Mouse (Mus musculus): ENCODE results near the gene Gm49322. TPM values are rescaled to one million over a fixed set of nuclear protein-coding genes. Genes with fewer than 3 reads are reported as not detected.

The Gm49322 gene
- polyA plus RNA-seq, 1 experiment from 2014 or later = 1.7 TPM

GRCm38 (mm10) chr10:80665016-80665380 is 59.2 kb downstream of the Gm49322 start:
- no peak overlapping the region for H3K27ac ChIP-seq
- ATAC-seq (ENCODE audit: low FRiP score) (no peak), DNase-seq (ENCODE audit: low spot score) (no peak)

More at GRCm38 (mm10) chr10:80665016-80665380, 59.2 kb downstream of the Gm49322 start:
- H3K9ac ChIP-seq = peak overlapping the region; percentile 11; the same call in 1 of the 2 replicates
- H3K4me3 ChIP-seq (replicated peaks; ENCODE audit: low read length) = no peak overlapping the region
- no peaks in the 10 kb centered on the region for H3K9me3 ChIP-seq (ENCODE audit: control insufficient read depth, low read length)
- 25% methylated on average over 10 of the region's 10 CpGs for WGBS
- H3K4me1 ChIP-seq (replicated peaks; ENCODE audit: control insufficient read depth, insufficient read depth, low read length) = no peaks in the 10 kb centered on the region; the same call in 1 of the 2 replicates
- no peak overlapping the region for H3K4me2 ChIP-seq (replicated peaks)
- no peaks in the 10 kb centered on the region for H3K27me3 ChIP-seq (ENCODE audit: control insufficient read depth, insufficient read depth, low read length)
- H3K36me3 ChIP-seq (replicated peaks; ENCODE audit: control insufficient read depth, insufficient read depth) = peaks cover 48% of the 10 kb centered on the region

Small RNA genes within 50 kb of the gene (microRNA-seq; reads per million reads assigned to microRNA genes)
- 0.48 reads per million for gene Mir6912

Other genes with a start within 250 kb of the Gm49322 start
- 3.6 and 4.1 TPM in 2 replicates for gene Plk5, start 249.6 kb upstream of the Gm49322 start, polyA plus RNA-seq (2014; fragmentation: Nextera tagmentation; extraction: Ambion mirVana)
- 12.3 and 13.3 TPM in 2 replicates for gene Mex3d, start 218.4 kb upstream of the Gm49322 start, polyA plus RNA-seq (2014; fragmentation: Nextera tagmentation; extraction: Ambion mirVana)
- 152 and 161 TPM in 2 replicates for gene Mbd3, start 206.5 kb upstream of the Gm49322 start, polyA plus RNA-seq (2014; fragmentation: Nextera tagmentation; extraction: Ambion mirVana)
- gene Uqcr11, start 199.2 kb upstream of the Gm49322 start, polyA plus RNA-seq (2014; fragmentation: Nextera tagmentation; extraction: Ambion mirVana) = 675 and 804 TPM in 2 replicates
- gene Tcf3, start 172.4 kb upstream of the Gm49322 start, polyA plus RNA-seq (2014; fragmentation: Nextera tagmentation; extraction: Ambion mirVana) = 41.3 and 46.5 TPM in 2 replicates
- 1.5 and 2.3 TPM in 2 replicates for gene Onecut3, start 111.2 kb upstream of the Gm49322 start, polyA plus RNA-seq (2014; fragmentation: Nextera tagmentation; extraction: Ambion mirVana)
- 0.87 and 1.1 TPM in 2 replicates for gene Atp8b3, start 66.9 kb upstream of the Gm49322 start, polyA plus RNA-seq (2014; fragmentation: Nextera tagmentation; extraction: Ambion mirVana)
- gene Rexo1, start 44.5 kb upstream of the Gm49322 start, polyA plus RNA-seq (2014; fragmentation: Nextera tagmentation; extraction: Ambion mirVana) = 29.0 and 30.8 TPM in 2 replicates
- gene Klf16, start 28.7 kb upstream of the Gm49322 start, polyA plus RNA-seq (2014; fragmentation: Nextera tagmentation; extraction: Ambion mirVana) = 5.1 and 5.3 TPM in 2 replicates
- gene Abhd17a, start 15.7 kb upstream of the Gm49322 start, polyA plus RNA-seq (2014; fragmentation: Nextera tagmentation; extraction: Ambion mirVana) = 157 and 174 TPM in 2 replicates
- 63.1 and 64.5 TPM in 2 replicates for gene Scamp4, start 3.1 kb upstream of the Gm49322 start, polyA plus RNA-seq (2014; fragmentation: Nextera tagmentation; extraction: Ambion mirVana)
- 5.2 and 5.6 TPM in 2 replicates for gene Adat3, start 3.1 kb upstream of the Gm49322 start, polyA plus RNA-seq (2014; fragmentation: Nextera tagmentation; extraction: Ambion mirVana)
- 65.4 and 76.4 TPM in 2 replicates for gene Csnk1g2, start 16.8 kb downstream of the Gm49322 start, polyA plus RNA-seq (2014; fragmentation: Nextera tagmentation; extraction: Ambion mirVana)
- gene Btbd2, start 51.0 kb downstream of the Gm49322 start, polyA plus RNA-seq (2014; fragmentation: Nextera tagmentation; extraction: Ambion mirVana) = 83.2 and 83.7 TPM in 2 replicates
- gene Mknk2, start 72.1 kb downstream of the Gm49322 start, polyA plus RNA-seq (2014; fragmentation: Nextera tagmentation; extraction: Ambion mirVana) = 53.8 and 60.2 TPM in 2 replicates
- gene Mob3a, start 96.0 kb downstream of the Gm49322 start, polyA plus RNA-seq (2014; fragmentation: Nextera tagmentation; extraction: Ambion mirVana) = 45.3 and 47.1 TPM in 2 replicates
- gene Izumo4, start 96.2 kb downstream of the Gm49322 start, polyA plus RNA-seq (2014; fragmentation: Nextera tagmentation; extraction: Ambion mirVana) = 20.0 and 20.4 TPM in 2 replicates
- gene Ap3d1, start 136.2 kb downstream of the Gm49322 start, polyA plus RNA-seq (2014; fragmentation: Nextera tagmentation; extraction: Ambion mirVana) = 112 and 114 TPM in 2 replicates
- gene Dot1l, start 149.2 kb downstream of the Gm49322 start, polyA plus RNA-seq (2014; fragmentation: Nextera tagmentation; extraction: Ambion mirVana) = 22.4 and 23.8 TPM in 2 replicates
- gene Sf3a2, start 192.2 kb downstream of the Gm49322 start, polyA plus RNA-seq (2014; fragmentation: Nextera tagmentation; extraction: Ambion mirVana) = 55.6 and 62.9 TPM in 2 replicates
- gene Plekhj1, start 192.6 kb downstream of the Gm49322 start, polyA plus RNA-seq (2014; fragmentation: Nextera tagmentation; extraction: Ambion mirVana) = 117 and 123 TPM in 2 replicates
- gene Amh, start 199.2 kb downstream of the Gm49322 start, polyA plus RNA-seq (2014; fragmentation: Nextera tagmentation; extraction: Ambion mirVana) = 0.16 TPM in 1 of 2 replicates, not detected in the other
- 0.37 and 0.96 TPM in 2 replicates for gene Jsrp1, start 207.5 kb downstream of the Gm49322 start, polyA plus RNA-seq (2014; fragmentation: Nextera tagmentation; extraction: Ambion mirVana)
- 1,195 and 1,204 TPM in 2 replicates for gene Oaz1, start 220.6 kb downstream of the Gm49322 start, polyA plus RNA-seq (2014; fragmentation: Nextera tagmentation; extraction: Ambion mirVana)
- gene Lingo3, start 238.0 kb downstream of the Gm49322 start, polyA plus RNA-seq (2014; fragmentation: Nextera tagmentation; extraction: Ambion mirVana) = 9.9 and 14.3 TPM in 2 replicates
- gene Lsm7, start 249.2 kb downstream of the Gm49322 start, polyA plus RNA-seq (2014; fragmentation: Nextera tagmentation; extraction: Ambion mirVana) = 241 and 287 TPM in 2 replicates
- gene Sppl2b, start 249.3 kb downstream of the Gm49322 start, polyA plus RNA-seq (2014; fragmentation: Nextera tagmentation; extraction: Ambion mirVana) = 69.3 and 70.3 TPM in 2 replicates